Mouse (Mus musculus) neural tube, embryonic 13.5 days (tissue): ENCODE results near the gene Dynlt1a. TPM values are rescaled to one million over a fixed set of nuclear protein-coding genes. Genes with fewer than 3 reads are reported as not detected.
"Not testable (repeated sequence)": the region's sequence is repeated elsewhere in the genome, so short reads cannot be mapped to it uniquely, and the experiment has no call there.

ENCODE experiments used
- ATAC-seq: fragments of 200-750 bp; cut with Nextera tagmentation; 2 replicates; pipeline ENCODE4 v1.8.0; 2017; ENCODE audit warnings: low read depth, mild to moderate bottlenecking, moderate TSS enrichment, moderate library complexity
- H3K27ac ChIP-seq: fragments of 300-500 bp; sonication (generic); replicated peaks from 2 replicates; pipeline ENCODE4 v1.5.1; 2015; ENCODE audit warnings: moderate library complexity, mild to moderate bottlenecking, inconsistent platforms
- H3K27me3 ChIP-seq: fragments of 300-500 bp; sonication (generic); 2 replicates; pipeline ENCODE4 v1.6.1; 2015; ENCODE audit warnings: mild to moderate bottlenecking, inconsistent platforms
- H3K36me3 ChIP-seq: fragments of 300-500 bp; sonication (generic); 2 replicates; pipeline ENCODE4 v1.6.1; 2015; ENCODE audit warnings: mild to moderate bottlenecking, inconsistent platforms
- H3K4me1 ChIP-seq: fragments of 300-500 bp; sonication (generic); replicated peaks from 2 replicates; pipeline ENCODE4 v1.6.1; 2015; ENCODE audit warnings: inconsistent platforms
- H3K4me2 ChIP-seq: fragments of 300-500 bp; sonication (generic); 2 replicates; pipeline ENCODE4 v1.6.1; 2015; ENCODE audit warnings: inconsistent platforms, mild to moderate bottlenecking, moderate library complexity
- H3K4me3 ChIP-seq: fragments of 300-500 bp; sonication (generic); 2 replicates; pipeline ENCODE4 v1.5.1; 2015; ENCODE audit warnings: mild to moderate bottlenecking, inconsistent platforms
- H3K9ac ChIP-seq: fragments of 300-500 bp; sonication (generic); 2 replicates; pipeline ENCODE4 v1.6.1; 2015; ENCODE audit warnings: moderate library complexity, mild to moderate bottlenecking, inconsistent platforms
- H3K9me3 ChIP-seq: fragments of 300-500 bp; sonication (generic); 2 replicates; pipeline ENCODE4 v1.6.1; 2016; ENCODE audit warnings: inconsistent platforms
- WGBS: fragments of 180-500 bp; shearing (Covaris S2); methylation state at CpG from one replicate; pipeline ENCODE4 v1.1.7; 2015; 5-methylcytosine and 5-hydroxymethylcytosine counted together
- polyA plus RNA-seq: library from polyadenylated mRNA; unstranded; fragments of >200 nt; fragmentation: Nextera tagmentation; extraction: Ambion mirVana; gene quantifications from 2 replicates; pipeline ENCODE4 v1.2.1, GENCODE M21; 2015

The Dynlt1a gene
- polyA plus RNA-seq, 1 experiment from 2014 or later = 55.6 TPM

DNA sequence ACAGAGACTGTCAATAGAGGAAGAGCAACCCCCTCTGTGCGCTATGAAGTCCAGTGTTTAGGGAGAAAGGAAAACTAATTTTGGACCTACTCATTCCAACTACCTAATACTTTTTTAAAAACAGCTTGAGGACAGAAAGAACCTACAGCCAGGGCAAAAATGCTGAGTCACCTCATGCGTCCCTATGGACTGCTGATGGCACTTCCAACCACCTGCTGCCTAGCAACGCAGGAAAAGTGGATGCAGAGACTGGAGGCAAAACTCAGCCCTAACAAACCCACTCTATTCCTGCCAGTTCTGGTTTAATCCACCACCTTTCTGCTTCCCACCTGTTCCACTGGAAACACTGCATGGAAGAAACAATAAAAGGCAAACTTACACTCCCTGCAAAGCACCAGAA lies 4.5 kb downstream of the Dynlt1a start:
- not testable (repeated sequence) for ATAC-seq, H3K27ac ChIP-seq
- WGBS = 67% methylated on average over 3 of the region's 3 CpGs

GRCm38 (mm10) chr17:6311716-6312115 lies 5.6 kb downstream of the Dynlt1a start:
- not testable (repeated sequence) for H3K27ac ChIP-seq, H3K9ac ChIP-seq, H3K4me1 ChIP-seq, H3K4me3 ChIP-seq, H3K36me3 ChIP-seq, H3K4me2 ChIP-seq, H3K27me3 ChIP-seq, ATAC-seq, H3K9me3 ChIP-seq
- 95% methylated on average over 7 of the region's 7 CpGs for WGBS

More for the DNA sequence above, 4.5 kb downstream of the Dynlt1a start:
- not testable (repeated sequence) for H3K4me2 ChIP-seq, H3K4me3 ChIP-seq, H3K4me1 ChIP-seq, H3K27me3 ChIP-seq, H3K9me3 ChIP-seq, H3K36me3 ChIP-seq, H3K9ac ChIP-seq

DNA sequence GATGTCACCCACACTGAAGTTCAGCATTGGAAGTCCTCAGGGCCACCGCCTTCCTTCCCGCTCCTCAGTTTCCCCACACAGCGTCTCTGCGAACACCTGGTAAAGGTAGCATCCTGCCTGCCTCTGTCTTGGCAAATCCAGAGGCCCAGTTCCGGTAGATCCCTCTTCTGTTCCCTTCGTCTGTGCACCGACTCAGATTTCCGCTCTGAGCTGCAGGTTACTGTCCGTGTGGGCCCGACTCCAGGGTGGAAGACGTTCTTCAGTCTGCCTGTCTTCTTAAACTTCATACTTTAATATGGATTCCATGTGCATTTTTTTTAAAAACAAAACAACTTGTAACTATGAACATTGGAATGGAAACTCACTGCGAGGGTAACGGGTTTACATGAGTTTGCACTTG lies 10.8 kb downstream of the Dynlt1a start:
- not testable (repeated sequence) for H3K9ac ChIP-seq, H3K9me3 ChIP-seq, ATAC-seq, H3K4me1 ChIP-seq, H3K4me3 ChIP-seq, H3K27me3 ChIP-seq, H3K36me3 ChIP-seq, H3K27ac ChIP-seq, H3K4me2 ChIP-seq
- WGBS = 95% methylated on average over 9 of the region's 13 CpGs

DNA sequence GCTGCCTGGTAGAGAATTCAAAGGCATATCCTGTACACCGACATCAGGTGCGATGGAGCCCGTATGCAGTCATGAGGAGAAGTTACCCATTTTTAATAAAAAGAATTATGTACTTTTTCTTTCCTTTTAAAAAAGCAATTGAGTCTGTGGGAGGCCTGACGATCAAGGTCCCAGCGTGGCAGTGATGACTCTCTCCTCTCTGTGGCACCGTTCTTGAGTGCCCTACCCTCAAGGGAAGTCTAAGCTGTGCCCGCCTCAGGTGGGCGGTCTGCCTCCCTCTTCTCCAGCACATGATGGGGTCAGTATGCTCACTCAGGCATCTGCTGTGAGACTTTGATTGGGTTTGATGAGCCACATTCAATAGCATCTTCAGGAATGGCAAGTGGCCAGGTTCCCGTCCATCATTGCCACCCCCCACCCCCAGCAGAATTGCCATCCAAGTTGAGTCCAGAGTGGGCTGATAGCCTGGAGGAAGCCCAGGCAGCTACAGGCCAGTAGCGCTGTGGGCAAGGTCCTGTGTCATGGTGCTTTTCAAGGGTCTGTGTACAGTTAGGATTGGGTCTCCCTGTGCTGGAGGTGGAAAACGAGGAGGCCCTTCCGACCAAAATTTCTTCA lies 11.5 kb downstream of the Dynlt1a start:
- H3K36me3 ChIP-seq, H3K4me2 ChIP-seq, H3K27me3 ChIP-seq, H3K9ac ChIP-seq, H3K9me3 ChIP-seq, ATAC-seq, H3K4me3 ChIP-seq, H3K27ac ChIP-seq, H3K4me1 ChIP-seq: not testable (repeated sequence)
- WGBS = 86% methylated on average over 12 of the region's 12 CpGs

GRCm38 (mm10) chr17:6304891-6305290 lies 12.4 kb downstream of the Dynlt1a start:
- not testable (repeated sequence) for H3K27me3 ChIP-seq, H3K4me1 ChIP-seq, H3K4me2 ChIP-seq, ATAC-seq, H3K9me3 ChIP-seq, H3K4me3 ChIP-seq, H3K27ac ChIP-seq, H3K36me3 ChIP-seq, H3K9ac ChIP-seq
- WGBS = 90% methylated on average over 5 of the region's 6 CpGs

DNA sequence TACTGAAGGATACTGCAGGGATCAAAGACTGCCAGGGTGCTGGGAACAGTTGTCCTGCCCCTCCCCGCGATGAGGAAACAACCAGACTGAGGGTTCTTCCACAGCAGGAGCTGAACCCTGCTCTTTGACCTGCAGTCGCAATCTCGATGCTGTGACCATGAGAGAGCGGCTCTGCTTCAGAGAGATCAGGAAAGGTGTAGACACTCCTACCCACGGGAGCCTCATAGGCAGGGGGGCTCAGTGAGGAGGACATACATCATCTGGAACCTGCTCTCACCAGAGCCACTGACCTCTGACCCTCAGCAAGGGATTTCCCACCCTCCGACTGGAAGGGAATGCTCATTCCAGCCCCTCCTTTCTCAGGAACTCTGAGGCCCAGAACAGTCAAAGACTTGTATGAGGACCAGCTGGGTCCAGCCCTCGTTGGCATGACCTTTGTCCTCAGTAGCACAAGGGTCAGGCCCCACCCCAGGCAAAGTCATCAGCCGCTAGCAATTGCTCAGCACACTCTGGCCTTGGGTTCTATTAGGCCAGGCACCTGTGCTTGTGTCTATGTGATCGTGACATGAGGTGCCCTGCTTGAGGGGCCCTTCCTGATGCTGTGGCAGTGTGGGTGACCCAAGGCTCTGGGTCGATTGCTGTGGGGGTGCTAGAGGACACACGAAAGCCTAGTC lies 17.0 kb downstream of the Dynlt1a start:
- not testable (repeated sequence) for H3K36me3 ChIP-seq, H3K9ac ChIP-seq, H3K4me3 ChIP-seq, H3K9me3 ChIP-seq, H3K27ac ChIP-seq, H3K4me2 ChIP-seq, H3K4me1 ChIP-seq, ATAC-seq, H3K27me3 ChIP-seq
- WGBS = 68% methylated on average over 6 of the region's 12 CpGs

GRCm38 (mm10) chr17:6297060-6297795 lies 20.1 kb downstream of the Dynlt1a start:
- H3K27me3 ChIP-seq, ATAC-seq, H3K36me3 ChIP-seq, H3K27ac ChIP-seq, H3K4me1 ChIP-seq, H3K9ac ChIP-seq, H3K4me3 ChIP-seq, H3K4me2 ChIP-seq, H3K9me3 ChIP-seq: not testable (repeated sequence)
- WGBS = 84% methylated on average over 9 of the region's 15 CpGs

DNA sequence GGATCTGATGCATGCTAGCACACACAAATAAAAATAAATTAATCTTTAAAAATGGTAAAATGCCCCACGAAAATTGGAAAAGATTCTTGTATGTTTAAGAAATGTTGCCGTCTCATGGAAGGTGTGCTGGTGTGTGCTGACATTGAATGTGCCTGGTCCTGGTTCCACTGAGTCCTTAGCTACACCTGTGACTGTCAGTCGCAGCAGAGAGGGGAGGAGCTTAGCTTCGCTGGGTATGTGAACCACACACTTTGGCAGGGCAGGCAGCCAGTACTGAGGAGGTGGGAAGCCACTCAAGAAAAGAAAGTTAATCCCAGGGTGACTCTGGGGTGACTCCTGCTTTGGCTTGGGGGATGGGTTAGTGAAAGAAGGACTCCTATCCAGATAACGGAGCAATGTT lies 23.4 kb downstream of the Dynlt1a start:
- not testable (repeated sequence) for ATAC-seq, H3K27me3 ChIP-seq, H3K9ac ChIP-seq, H3K27ac ChIP-seq, H3K4me1 ChIP-seq, H3K9me3 ChIP-seq, H3K4me2 ChIP-seq, H3K4me3 ChIP-seq, H3K36me3 ChIP-seq
- no CpG with 5 or more reads among the region's 5 CpGs for WGBS

GRCm38 (mm10) chr17:6289045-6289444 lies 28.3 kb downstream of the Dynlt1a start:
- not testable (repeated sequence) for H3K9ac ChIP-seq, H3K4me2 ChIP-seq, H3K27me3 ChIP-seq, H3K4me3 ChIP-seq, ATAC-seq, H3K9me3 ChIP-seq, H3K4me1 ChIP-seq, H3K27ac ChIP-seq, H3K36me3 ChIP-seq
- 95% methylated on average over 12 of the region's 12 CpGs for WGBS

DNA sequence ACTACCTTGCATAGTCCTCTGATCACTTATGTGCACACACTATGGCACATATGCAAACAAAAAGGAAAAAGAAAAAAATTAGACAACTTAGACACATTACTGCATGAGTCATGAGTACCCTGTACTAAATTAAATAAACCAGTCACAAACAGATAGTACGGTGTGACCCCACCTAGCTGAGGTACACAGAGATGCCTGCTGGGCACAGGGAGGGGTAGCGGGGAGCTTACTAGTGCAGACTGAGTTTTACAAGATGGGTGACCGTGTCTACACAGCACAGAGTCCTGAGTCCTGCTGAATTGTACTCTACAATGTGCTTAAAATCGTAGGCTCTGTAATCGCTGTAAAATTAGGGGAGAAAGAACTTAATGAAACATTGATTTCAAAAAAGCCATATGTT lies 31.1 kb downstream of the Dynlt1a start:
- H3K4me3 ChIP-seq, H3K36me3 ChIP-seq, H3K27ac ChIP-seq, H3K9ac ChIP-seq, H3K9me3 ChIP-seq, ATAC-seq, H3K4me2 ChIP-seq, H3K4me1 ChIP-seq, H3K27me3 ChIP-seq: not testable (repeated sequence)
- 94% methylated on average over 5 of the region's 5 CpGs for WGBS

DNA sequence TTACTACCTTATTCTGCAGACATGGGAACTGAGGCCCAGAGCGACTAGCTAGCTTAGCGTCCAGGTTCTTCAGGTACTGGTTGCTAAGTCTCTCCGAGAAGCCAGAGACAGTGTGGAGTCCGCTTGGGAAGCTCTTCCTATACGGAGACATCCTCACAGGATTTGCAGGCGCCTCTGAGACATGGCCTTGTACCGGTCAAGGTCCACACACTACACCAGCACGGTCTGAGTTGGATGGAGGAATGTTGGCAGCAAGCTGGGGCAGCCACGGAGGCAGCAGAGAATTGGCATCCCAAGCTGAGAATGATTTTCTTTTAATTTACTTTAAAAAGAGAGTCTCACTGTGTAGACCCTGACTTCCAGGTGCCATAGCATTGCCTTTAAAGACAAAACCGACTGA lies 34.2 kb downstream of the Dynlt1a start:
- H3K27me3 ChIP-seq, H3K9ac ChIP-seq, H3K4me3 ChIP-seq, H3K27ac ChIP-seq, ATAC-seq, H3K36me3 ChIP-seq, H3K9me3 ChIP-seq, H3K4me1 ChIP-seq, H3K4me2 ChIP-seq: not testable (repeated sequence)
- WGBS = 95% methylated on average over 8 of the region's 10 CpGs

GRCm38 (mm10) chr17:6280513-6280912 lies 36.8 kb downstream of the Dynlt1a start:
- WGBS = 94% methylated on average over 17 of the region's 19 CpGs
- not testable (repeated sequence) for H3K4me3 ChIP-seq, H3K27me3 ChIP-seq, H3K9ac ChIP-seq, H3K36me3 ChIP-seq, H3K9me3 ChIP-seq, H3K4me2 ChIP-seq, H3K27ac ChIP-seq, H3K4me1 ChIP-seq, ATAC-seq
